8 mouse cellular contexts compared by ENCODE assay signal in genomic region chr1:180263364-180263997, GRCm38 (mm10). TPM values are rescaled to one million over a fixed set of nuclear protein-coding genes. Genes with fewer than 3 reads are reported as not detected.
DNase-seq lines count a peak whose midpoint lies in the region; ATAC-seq and TF ChIP-seq lines count a peak whose summit lies in the region.

Psen2 (minus strand) TSS chr1:180263438.

- peaks cover 43 to 50% of the 10 kb centered on the region in 2 experiments for H3K4me1 ChIP-seq in liver, embryonic 14.5 days (replicated peaks; ENCODE audit: control insufficient read depth in 2 of 2, insufficient read depth in 2 of 2, low read length in 1 of 2)
- no peaks in the 10 kb centered on the region for H3K4me1 ChIP-seq in neural tube, embryonic 14.5 days (ENCODE audit: control insufficient read depth, insufficient read depth, low read length)

- H3K36me3 ChIP-seq in liver, embryonic 14.5 days (replicated peaks; ENCODE audit: control insufficient read depth, insufficient read depth, low read depth) = no peaks in the 10 kb centered on the region
- no peaks in the 10 kb centered on the region for H3K36me3 ChIP-seq in neural tube, embryonic 14.5 days (ENCODE audit: control insufficient read depth, insufficient read depth, low read length)

- H3K9me3 ChIP-seq in liver, embryonic 14.5 days (ENCODE audit: control insufficient read depth, low read length) = no peaks in the 10 kb centered on the region
- H3K9me3 ChIP-seq in neural tube, embryonic 14.5 days (ENCODE audit: control insufficient read depth, low read length) = no peaks in the 10 kb centered on the region

- no peak for TF ChIP-seq EP300 in liver, embryonic 14.5 days (IDR thresholded peaks at IDR 0.05; ENCODE audit: low read depth)

- no peak within 1 kb of the TSS for H3K9ac ChIP-seq in liver, embryonic 14.5 days (replicated peaks)
- H3K9ac ChIP-seq in neural tube, embryonic 14.5 days (replicated peaks; ENCODE audit: low read depth, low read length) = no peak within 1 kb of the TSS

- DNase-seq in layer of hippocampus, adult 18-20 months (ENCODE audit: low spot score in 2 of 2) = no peak
- no peak for DNase-seq in layer of hippocampus, adult 11-12 months (ENCODE audit: low spot score)
- peak; percentile 64 for DNase-seq in ZHBTc4 (ENCODE audit: low read depth, low spot score)
- no peak for DNase-seq in gonadal fat pad, adult 2 months (ENCODE audit: low read depth)
- DNase-seq in liver, embryonic 14.5 days (ENCODE audit: low read depth in 3 of 3, low spot score in 3 of 3) = no peak
- DNase-seq in ovary, adult 18-20 months (ENCODE audit: low spot score) = no peak

- peak within 1 kb of the TSS; percentile 68 for H3K4me2 ChIP-seq in liver, embryonic 14.5 days (ENCODE audit: low read depth)
- no peak within 1 kb of the TSS for H3K4me2 ChIP-seq in neural tube, embryonic 14.5 days (ENCODE audit: low read depth, low read length)

- no peak within 1 kb of the TSS for H3K4me3 ChIP-seq in liver, embryonic 14.5 days (ENCODE audit: insufficient read depth in 1 of 2, low read depth in 2 of 2, low read length in 2 of 2)
- no peak within 1 kb of the TSS for H3K4me3 ChIP-seq in neural tube, embryonic 14.5 days (ENCODE audit: low read depth, low read length)

- ATAC-seq in inflammation-experienced regulatory T-cells, adult 6 months = no peak
- ATAC-seq in liver, embryonic 14.5 days (ENCODE audit: insufficient read depth) = no peak
- no peak for ATAC-seq in neural tube, embryonic 14.5 days (ENCODE audit: low read depth)

- no peaks in the 10 kb centered on the region for H3K27me3 ChIP-seq in liver, embryonic 14.5 days (ENCODE audit: control insufficient read depth, insufficient read depth, low read length)
- no peaks in the 10 kb centered on the region for H3K27me3 ChIP-seq in neural tube, embryonic 14.5 days (ENCODE audit: control insufficient read depth, insufficient read depth, low read length)

- WGBS in liver, embryonic 14.5 days (ENCODE audit: insufficient replicate concordance) = 25% methylated on average over 7 of the region's 7 CpGs
- 25% methylated on average over 7 of the region's 7 CpGs for WGBS in neural tube, embryonic 14.5 days

- H3K27ac ChIP-seq in liver, embryonic 14.5 days = peak within 1 kb of the TSS; percentile 53
- H3K27ac ChIP-seq in neural tube, embryonic 14.5 days (ENCODE audit: low read depth, low read length) = no peak within 1 kb of the TSS

- TF ChIP-seq CTCF in liver, embryonic 14.5 days (IDR thresholded peaks at IDR 0.05; ENCODE audit: low read depth) = peak; percentile 82

RNA-seq across cellular contexts. Expression of gene Psen2, which starts in this region (rescaled TPM):
- 10 to 100 TPM; 17.4 to 17.9 TPM for total RNA-seq in layer of hippocampus, adult 18-20 months (2021)
- 70.7 and 103 TPM in 2 replicates for polyA plus RNA-seq in gonadal fat pad, adult 2 months (2012; rRNA removed)
- polyA plus RNA-seq in inflammation-experienced regulatory T-cells, adult 6 months (2017; shearing (Covaris generic)) = 100 to 1,000 TPM in 2 of 3 experiments, 10 to 100 TPM in 1; 83.5 to 124 (median 120) TPM
- 15.9 and 18.2 TPM in 2 replicates for polyA plus RNA-seq in liver, embryonic 14.5 days (2012; rRNA removed)
- 19.9 and 21.7 TPM in 2 replicates for polyA plus RNA-seq in liver, embryonic 14.5 days (2014; fragmentation: Nextera tagmentation; extraction: Ambion mirVana)
- 14.1 and 16.3 TPM in 2 replicates for polyA plus RNA-seq in neural tube, embryonic 14.5 days (2014; fragmentation: Nextera tagmentation; extraction: Ambion mirVana)
